In genomic region chr7:66128857-66129256, GRCm38 (mm10) we compare ENCODE assay signal across 26 mouse cellular contexts. TPM values are rescaled to one million over a fixed set of nuclear protein-coding genes. Genes with fewer than 3 reads are reported as not detected.
DNase-seq lines count a peak whose midpoint lies in the region; ATAC-seq and TF ChIP-seq lines count a peak whose summit lies in the region.
"Had no signal": no experiment of that assay in that cellular context is flagged by ENCODE, and none has a peak within 500 bp of the region (broad histone marks: within the 10 kb centered on the region; RNA-seq: fewer than 3 reads in every experiment).

No protein-coding gene starts in this region.

- H3K4me2 ChIP-seq in forebrain, embryonic 11.5 days (ENCODE audit: low read depth, low read length, severe bottlenecking) = no peak overlapping the region
- no peak overlapping the region for H3K4me2 ChIP-seq in forebrain, embryonic 16.5 days (ENCODE audit: low read length)
- H3K4me2 ChIP-seq in lung, postnatal 0 days (replicated peaks; ENCODE audit: low read depth, low read length) = no peak overlapping the region
- H3K4me2 ChIP-seq: embryonic facial prominence, embryonic 15.5 days; hindbrain, embryonic 14.5 days; liver, embryonic 13.5 days; lung, embryonic 14.5 days; neural tube, embryonic 13.5 days; stomach, embryonic 15.5 days had no signal

- no peaks in the 10 kb centered on the region; the same call in 1 of the 2 replicates for H3K4me1 ChIP-seq in forebrain, embryonic 11.5 days (replicated peaks; ENCODE audit: control insufficient read depth, insufficient read depth, low read length)
- no peaks in the 10 kb centered on the region; the same call in none of the 2 replicates for H3K4me1 ChIP-seq in forebrain, embryonic 16.5 days (replicated peaks; ENCODE audit: control insufficient read depth, insufficient read depth, low read length)
- 0 out of 2 replicates have a peak, but pooled peaks cover 10% of the 10 kb centered on the region for H3K4me1 ChIP-seq in lung, postnatal 0 days (ENCODE audit: insufficient read depth, low read depth, low read length)
- H3K4me1 ChIP-seq: stomach, embryonic 15.5 days had no signal

- no peak overlapping the region for H3K9ac ChIP-seq in forebrain, embryonic 11.5 days (ENCODE audit: low read length)
- H3K9ac ChIP-seq in forebrain, embryonic 16.5 days (replicated peaks; ENCODE audit: low read depth, low read length) = no peak overlapping the region
- H3K9ac ChIP-seq in lung, postnatal 0 days (replicated peaks; ENCODE audit: low read depth) = no peak overlapping the region
- H3K9ac ChIP-seq: embryonic facial prominence, embryonic 15.5 days; hindbrain, embryonic 14.5 days; liver, embryonic 13.5 days; lung, embryonic 14.5 days; neural tube, embryonic 13.5 days; stomach, embryonic 15.5 days had no signal

- no peak for DNase-seq in forebrain, embryonic 11.5 days (ENCODE audit: low spot score)
- DNase-seq in heart, adult 11 months = peak; percentile 67
- no peak for DNase-seq in heart, postnatal 25 days (ENCODE audit: low spot score)
- peak; percentile 54 for DNase-seq in lung, postnatal 0 days (ENCODE audit: low spot score)
- no peak for DNase-seq in lung, postnatal 25 days (ENCODE audit: low spot score)
- peak; percentile 36 to 51 for DNase-seq in heart, postnatal 10 days
- no peak for DNase-seq in spleen, postnatal 14 days (ENCODE audit: low spot score in 2 of 2)
- DNase-seq: adrenal gland, postnatal 36 days; cerebellum, adult 11 months; cerebellum, adult 9-11 months; kidney, adult 18-20 months; kidney, postnatal 10 days; liver, embryonic 13.5 days; lung, embryonic 14.5 days; thymus, postnatal 25 days had no signal

- peaks cover 6% of the 10 kb centered on the region; the same call in 1 of the 2 replicates for H3K36me3 ChIP-seq in forebrain, embryonic 11.5 days (ENCODE audit: control insufficient read depth, insufficient read depth, low read length)
- peaks cover 5% of the 10 kb centered on the region for H3K36me3 ChIP-seq in forebrain, embryonic 16.5 days (ENCODE audit: control insufficient read depth, insufficient read depth)
- H3K36me3 ChIP-seq in lung, postnatal 0 days (ENCODE audit: insufficient read depth, low read length) = peaks cover 10% of the 10 kb centered on the region; the same call in 1 of the 2 replicates

- WGBS in forebrain, embryonic 11.5 days = 58% methylated on average over 3 of the region's 3 CpGs
- WGBS in forebrain, embryonic 16.5 days = 64% methylated on average over 3 of the region's 3 CpGs
- WGBS in lung, postnatal 0 days = 36% methylated on average over 3 of the region's 3 CpGs

- TF ChIP-seq EP300 in lung, postnatal 0 days (IDR thresholded peaks at IDR 0.05) = no peak

- no peak overlapping the region for H3K4me3 ChIP-seq in forebrain, embryonic 11.5 days (ENCODE audit: low read depth, low read length)
- H3K4me3 ChIP-seq in forebrain, embryonic 16.5 days (replicated peaks; ENCODE audit: low read length) = no peak overlapping the region
- H3K4me3 ChIP-seq in lung, postnatal 0 days (ENCODE audit: low read depth, low read length) = no peak overlapping the region
- H3K4me3 ChIP-seq: embryonic facial prominence, embryonic 15.5 days; heart, adult 2 months; left cerebral cortex, adult 2 months; liver, embryonic 13.5 days; midbrain, embryonic 10.5 days; myocyte; neural tube, embryonic 13.5 days; stomach, embryonic 15.5 days had no signal

- no peak for ATAC-seq in forebrain, embryonic 11.5 days (replicated peaks; ENCODE audit: low FRiP score)
- ATAC-seq in forebrain, embryonic 16.5 days = no peak
- no peak for ATAC-seq in lung, postnatal 0 days
- ATAC-seq: CD4-positive, CD25-positive, alpha-beta regulatory T cell, adult 4 months; inflammation-experienced regulatory T-cells, adult 6 months had no signal

- no peak for TF ChIP-seq CTCF in lung, postnatal 0 days (IDR thresholded peaks at IDR 0.05)

- H3K9me3 ChIP-seq in forebrain, embryonic 11.5 days (ENCODE audit: control insufficient read depth, low read length) = no peaks in the 10 kb centered on the region
- H3K9me3 ChIP-seq in forebrain, embryonic 16.5 days (ENCODE audit: control insufficient read depth, low read length) = no peaks in the 10 kb centered on the region
- no peaks in the 10 kb centered on the region for H3K9me3 ChIP-seq in lung, postnatal 0 days (ENCODE audit: low read length)
- H3K9me3 ChIP-seq: embryonic facial prominence, embryonic 15.5 days; liver, embryonic 13.5 days; midbrain, embryonic 10.5 days; neural tube, embryonic 13.5 days; stomach, embryonic 15.5 days had no signal

- no peaks in the 10 kb centered on the region for H3K27me3 ChIP-seq in forebrain, embryonic 11.5 days (ENCODE audit: control insufficient read depth, insufficient read depth, low read length)
- no peaks in the 10 kb centered on the region for H3K27me3 ChIP-seq in forebrain, embryonic 16.5 days (replicated peaks; ENCODE audit: control insufficient read depth, insufficient read depth, low read length)
- no peaks in the 10 kb centered on the region for H3K27me3 ChIP-seq in lung, postnatal 0 days (replicated peaks; ENCODE audit: insufficient read depth, low read length)
- H3K27me3 ChIP-seq: embryonic facial prominence, embryonic 15.5 days; liver, embryonic 13.5 days; neural tube, embryonic 13.5 days; stomach, embryonic 15.5 days had no signal

- intact Hi-C loops in heart, postnatal 25 days (cut with DNase I) = no loop called here
- intact Hi-C loops in heart, postnatal 10 days (cut with DNase I) = no loop called here

- H3K27ac ChIP-seq in forebrain, embryonic 11.5 days (ENCODE audit: low read depth, low read length) = 0 out of 2 replicates have a peak overlapping the region, but pooled peaks have one; percentile 12
- H3K27ac ChIP-seq in forebrain, embryonic 16.5 days (ENCODE audit: low read length) = no peak overlapping the region
- H3K27ac ChIP-seq in lung, postnatal 0 days (ENCODE audit: low read length) = no peak overlapping the region
- H3K27ac ChIP-seq: embryonic facial prominence, embryonic 15.5 days; heart, adult 2 months; hindbrain, embryonic 14.5 days; left cerebral cortex, adult 2 months; liver, embryonic 13.5 days; midbrain, embryonic 10.5 days; stomach, embryonic 15.5 days had no signal

RNA-seq across cellular contexts. Expression of gene Chsy1, which starts 19.5 kb away (rescaled TPM):
- polyA plus RNA-seq in forebrain, embryonic 11.5 days (2014; fragmentation: Nextera tagmentation; extraction: Ambion mirVana) = 17.7 and 18.6 TPM in 2 replicates
- 11.4 and 12.6 TPM in 2 replicates for polyA plus RNA-seq in forebrain, embryonic 16.5 days (2015; fragmentation: Nextera tagmentation; extraction: Ambion mirVana)
- total RNA-seq in heart, postnatal 25 days (2021) = 10 to 100 TPM; 14.4 to 16.8 TPM
- polyA plus RNA-seq in lung, postnatal 0 days (2015; fragmentation: Nextera tagmentation; extraction: Ambion mirVana) = 22.5 and 23.7 TPM in 2 replicates
- total RNA-seq in heart, postnatal 10 days (2021) = 10 to 100 TPM; 37.6 to 37.9 TPM

RNA-seq across cellular contexts. Expression of gene Selenos, which starts 49.4 kb away (rescaled TPM):
- 62.8 and 64.2 TPM in 2 replicates for polyA plus RNA-seq in forebrain, embryonic 11.5 days (2014; fragmentation: Nextera tagmentation; extraction: Ambion mirVana)
- polyA plus RNA-seq in forebrain, embryonic 16.5 days (2015; fragmentation: Nextera tagmentation; extraction: Ambion mirVana) = 80.3 and 85.4 TPM in 2 replicates
- 10 to 100 TPM; 31.1 to 36.9 TPM for total RNA-seq in heart, postnatal 25 days (2021)
- polyA plus RNA-seq in lung, postnatal 0 days (2015; fragmentation: Nextera tagmentation; extraction: Ambion mirVana) = 164 and 167 TPM in 2 replicates
- total RNA-seq in heart, postnatal 10 days (2021) = 10 to 100 TPM; 27.0 to 31.2 TPM

Comparison
In these comparisons a context has a peak if more than half of its experiments do, and no peak if none do; other contexts are left out.
1. DNase-seq: peak in heart, adult 11 months (single experiment), lung, postnatal 0 days (single experiment) and heart, postnatal 10 days (2 of 2); none in forebrain, embryonic 11.5 days (single experiment), heart, postnatal 25 days (single experiment), lung, postnatal 25 days (single experiment) and spleen, postnatal 14 days (0 of 2).